Mouse (Mus musculus) erythroblast, embryonic 14.5 days (primary cell): ENCODE results near the gene Celsr1.

Experiments
- GATA1 ChIP-seq: IDR thresholded peaks from 2 replicates; pipeline ENCODE4 v1.6.1; 2012; ENCODE audit warnings: low read length, inconsistent platforms, mixed read lengths
- TAL1 ChIP-seq: IDR thresholded peaks from 3 replicates; pipeline ENCODE4 v1.6.1; 2012; ENCODE audit warnings: low read length, inconsistent platforms, mixed read lengths

DNA sequence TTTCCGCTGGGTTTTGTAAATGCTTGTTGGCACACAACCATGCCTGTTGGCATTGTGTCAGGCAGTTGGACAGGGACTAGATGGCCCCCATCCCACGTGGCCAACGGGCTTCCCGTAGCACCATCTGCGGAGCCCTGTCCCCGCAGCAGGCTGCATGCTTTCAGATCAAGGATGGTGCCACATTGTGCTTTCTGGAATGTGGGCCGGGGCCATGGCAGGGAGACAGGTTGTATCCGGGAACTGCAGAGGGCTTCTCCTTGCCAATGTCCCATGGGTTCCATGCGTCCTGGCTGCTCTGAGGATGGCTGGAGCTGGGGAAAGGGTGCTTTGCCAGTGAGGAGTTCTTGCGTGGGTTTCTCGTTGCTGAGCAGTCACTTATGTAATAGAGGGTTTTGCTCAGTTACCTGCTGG, 49.0 kb upstream of the Celsr1 start:
- no peak for TF ChIP-seq TAL1
- TF ChIP-seq GATA1 = no peak
